Mouse (Mus musculus) intestine, postnatal 0 days (tissue): ENCODE results near the gene D130043K22Rik. TPM values are rescaled to one million over a fixed set of nuclear protein-coding genes. Genes with fewer than 3 reads are reported as not detected.

ENCODE experiments used
- ATAC-seq: fragments of 200-750 bp; cut with Nextera tagmentation; 2 replicates; pipeline ENCODE4 v1.8.0; 2017; ENCODE audit warnings: mild to moderate bottlenecking, moderate TSS enrichment, moderate library complexity
- H3K27ac ChIP-seq: fragments of 300-500 bp; sonication (generic); 2 replicates; pipeline ENCODE4 v1.5.1; 2014; ENCODE audit warnings: mild to moderate bottlenecking, low read depth, low read length, moderate library complexity
- H3K27me3 ChIP-seq: fragments of 300-500 bp; sonication (generic); replicated peaks from 2 replicates; pipeline ENCODE4 v1.6.1; 2014; ENCODE audit warnings: low read length, mixed read lengths; ENCODE audit not compliant: control insufficient read depth, insufficient read depth
- H3K36me3 ChIP-seq: fragments of 300-500 bp; sonication (generic); 2 replicates; pipeline ENCODE4 v1.6.1; 2014; ENCODE audit warnings: mild to moderate bottlenecking, moderate library complexity; ENCODE audit not compliant: control insufficient read depth, insufficient read depth
- H3K4me1 ChIP-seq: fragments of 300-500 bp; sonication (generic); replicated peaks from 2 replicates; pipeline ENCODE4 v1.6.1; 2014; ENCODE audit warnings: antibody characterized with exemption, low read length, mixed read lengths; ENCODE audit not compliant: control insufficient read depth, insufficient read depth
- H3K4me2 ChIP-seq: fragments of 300-500 bp; sonication (generic); replicated peaks from 2 replicates; pipeline ENCODE4 v1.6.1; 2014; ENCODE audit warnings: low read depth, mild to moderate bottlenecking, moderate library complexity
- H3K4me3 ChIP-seq: fragments of 300-500 bp; sonication (generic); 2 replicates; pipeline ENCODE4 v1.5.1; 2014; ENCODE audit warnings: low read depth, low read length
- H3K9ac ChIP-seq: fragments of 300-500 bp; sonication (generic); 2 replicates; pipeline ENCODE4 v1.6.1; 2014; ENCODE audit warnings: mild to moderate bottlenecking, low read depth, low read length
- H3K9me3 ChIP-seq: fragments of 300-500 bp; sonication (generic); 2 replicates; pipeline ENCODE4 v1.6.1; 2016; ENCODE audit warnings: mixed run types; ENCODE audit not compliant: control insufficient read depth
- CTCF ChIP-seq: sonication (generic); IDR thresholded peaks from 2 replicates; pipeline ENCODE4 v1.5.1; 2016; ENCODE audit warnings: low read depth, mild to moderate bottlenecking, control low read depth, antibody characterized with exemption, moderate library complexity
- WGBS: fragments of 180-500 bp; shearing (Covaris S2); extraction: QIAGEN DNeasy Blood & Tissue Kit; methylation state at CpG from one replicate; pipeline ENCODE4 v1.1.7; 2014; 5-methylcytosine and 5-hydroxymethylcytosine counted together
- polyA plus RNA-seq: library from polyadenylated mRNA; unstranded; fragments of >200 nt; fragmentation: Nextera tagmentation; extraction: Ambion mirVana; gene quantifications from 2 replicates; pipeline ENCODE4 v1.2.1, GENCODE M21; 2015

The D130043K22Rik gene
- polyA plus RNA-seq, 1 experiment from 2014 or later, result 1.5 TPM

- 75% methylated on average over 13 of the region's 13 CpGs for WGBS
- H3K36me3 ChIP-seq, result peaks cover 30% of the 10 kb centered on the region
- no peak for ATAC-seq
- no peak overlapping the region for H3K4me3 ChIP-seq
- H3K27me3 ChIP-seq, result no peaks in the 10 kb centered on the region
- TF ChIP-seq CTCF, result no peak
- H3K9me3 ChIP-seq, result no peaks in the 10 kb centered on the region
- no peak overlapping the region for H3K9ac ChIP-seq
- no peak overlapping the region for H3K27ac ChIP-seq
- no peaks in the 10 kb centered on the region for H3K4me1 ChIP-seq
- no peak overlapping the region for H3K4me2 ChIP-seq
Observed at GRCm38 (mm10) chr13:24915831-24916230, 70.9 kb downstream of the D130043K22Rik start.

- Histone ChIP-seq H3K36me3 (peaks cover 37% of the 10 kb centered on the region), H3K4me3 (no peak overlapping the region), H3K4me2 (no peak overlapping the region), H3K27ac (no peak overlapping the region), H3K9ac (no peak overlapping the region), H3K4me1 (no peaks in the 10 kb centered on the region), H3K9me3 (no peaks in the 10 kb centered on the region), H3K27me3 (no peaks in the 10 kb centered on the region)
- peak; percentile 63 for ATAC-seq
- peak; percentile 92 for TF ChIP-seq CTCF
- 32% methylated on average over 5 of the region's 5 CpGs for WGBS
Observed at GRCm38 (mm10) chr13:24920333-24920977, 75.5 kb downstream of the D130043K22Rik start.

- no peak overlapping the region for H3K9ac ChIP-seq
- no peak for ATAC-seq
- no peaks in the 10 kb centered on the region for H3K27me3 ChIP-seq
- no peak overlapping the region for H3K27ac ChIP-seq
- H3K4me3 ChIP-seq, result no peak overlapping the region
- TF ChIP-seq CTCF, result no peak
- no peaks in the 10 kb centered on the region for H3K9me3 ChIP-seq
- peaks cover 37% of the 10 kb centered on the region for H3K36me3 ChIP-seq
- no peaks in the 10 kb centered on the region for H3K4me1 ChIP-seq
- H3K4me2 ChIP-seq, result no peak overlapping the region
- 76% methylated on average over 6 of the region's 6 CpGs for WGBS
Observed at GRCm38 (mm10) chr13:24921281-24921680, 76.3 kb downstream of the D130043K22Rik start.

GRCm38 (mm10) chr13:24923991-24924390 is 79.1 kb downstream of the D130043K22Rik start:
- no peak overlapping the region for H3K9ac ChIP-seq
- H3K36me3 ChIP-seq, result peaks cover 20% of the 10 kb centered on the region
- peak; percentile 66 for ATAC-seq
- WGBS, result 65% methylated on average over 5 of the region's 5 CpGs
- H3K27me3 ChIP-seq, result no peaks in the 10 kb centered on the region
- no peak overlapping the region for H3K4me3 ChIP-seq
- H3K4me1 ChIP-seq, result no peaks in the 10 kb centered on the region
- no peaks in the 10 kb centered on the region for H3K9me3 ChIP-seq
- H3K4me2 ChIP-seq, result no peak overlapping the region
- no peak for TF ChIP-seq CTCF
- no peak overlapping the region for H3K27ac ChIP-seq

- no peaks in the 10 kb centered on the region for H3K27me3 ChIP-seq
- H3K36me3 ChIP-seq, result no peaks in the 10 kb centered on the region
- H3K4me3 ChIP-seq, result no peak overlapping the region
- no peak for ATAC-seq
- no peak overlapping the region for H3K4me2 ChIP-seq
- H3K4me1 ChIP-seq, result no peaks in the 10 kb centered on the region
- H3K27ac ChIP-seq, result no peak overlapping the region
- H3K9ac ChIP-seq, result no peak overlapping the region
- no peak for TF ChIP-seq CTCF
- H3K9me3 ChIP-seq, result no peaks in the 10 kb centered on the region
Observed at GRCm38 (mm10) chr13:24930591-24930990, 85.7 kb downstream of the D130043K22Rik start.

- H3K9ac ChIP-seq, result no peak overlapping the region
- H3K36me3 ChIP-seq, result no peaks in the 10 kb centered on the region
- H3K9me3 ChIP-seq, result no peaks in the 10 kb centered on the region
- H3K27ac ChIP-seq, result no peak overlapping the region
- H3K27me3 ChIP-seq, result no peaks in the 10 kb centered on the region
- H3K4me3 ChIP-seq, result no peak overlapping the region
- H3K4me1 ChIP-seq, result no peaks in the 10 kb centered on the region
- H3K4me2 ChIP-seq, result no peak overlapping the region
- no peak for TF ChIP-seq CTCF
- WGBS, result 91% methylated on average over 7 of the region's 7 CpGs
- ATAC-seq, result no peak
Observed at GRCm38 (mm10) chr13:24933199-24933598, 88.3 kb downstream of the D130043K22Rik start.

- ATAC-seq, result no peak
- no peaks in the 10 kb centered on the region for H3K27me3 ChIP-seq
- no peaks in the 10 kb centered on the region for H3K9me3 ChIP-seq
- peak overlapping the region; percentile 85 for H3K4me2 ChIP-seq
- H3K4me1 ChIP-seq, result no peaks in the 10 kb centered on the region
- H3K36me3 ChIP-seq, result no peaks in the 10 kb centered on the region
- H3K9ac ChIP-seq, result peak overlapping the region; percentile 98
- H3K4me3 ChIP-seq, result peak overlapping the region; percentile 97
- 25% methylated on average over 5 of the region's 5 CpGs for WGBS
- 0 out of 2 replicates have a peak overlapping the region, but pooled peaks have one; percentile 91 for H3K27ac ChIP-seq
- TF ChIP-seq CTCF, result no peak
Observed at GRCm38 (mm10) chr13:24936772-24937107, 91.8 kb downstream of the D130043K22Rik start.
